ENCODE assay signal across 8 mouse cellular contexts in the genomic region with DNA sequence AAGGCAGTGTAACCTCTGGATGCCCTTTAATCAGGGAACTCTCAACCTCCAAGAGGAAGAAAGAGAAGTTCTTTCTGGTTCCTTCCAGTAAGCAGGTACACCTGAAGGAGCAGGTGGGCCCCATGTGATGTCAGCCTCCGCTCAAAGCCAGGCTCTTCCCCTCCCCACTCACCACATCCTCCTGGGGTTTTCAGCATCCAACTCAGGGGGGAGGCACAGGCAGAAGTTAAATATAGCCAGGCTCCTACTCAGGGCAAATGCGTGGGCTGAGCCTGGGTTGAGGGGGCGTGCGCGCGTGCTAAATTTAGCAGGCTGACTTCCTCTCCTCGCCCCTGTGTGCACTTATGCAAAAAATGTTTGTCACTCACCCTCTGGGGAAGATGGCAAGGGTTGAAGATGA.
DNase-seq lines count a peak whose midpoint lies in the region; ATAC-seq and TF ChIP-seq lines count a peak whose summit lies in the region.

No protein-coding gene starts in this region.

- no peak for TF ChIP-seq POLR2A in kidney, adult 2 months (IDR thresholded peaks at IDR 0.05; ENCODE audit: low read depth, low read length)

- no peak overlapping the region for H3K4me2 ChIP-seq in kidney, embryonic 15.5 days

- intact Hi-C loops in gastrocnemius, postnatal 36 days (cut with DNase I): no loop called here

- H3K36me3 ChIP-seq in kidney, embryonic 15.5 days: no peaks in the 10 kb centered on the region
- no peaks in the 10 kb centered on the region for H3K36me3 ChIP-seq in kidney, adult 2 months (ENCODE audit: control insufficient read depth, insufficient read depth, low read length)
- no peaks in the 10 kb centered on the region for H3K36me3 ChIP-seq in limb, embryonic 10.5 days

- peaks cover 12% of the 10 kb centered on the region for H3K4me1 ChIP-seq in kidney, embryonic 15.5 days
- H3K4me1 ChIP-seq in kidney, adult 2 months (ENCODE audit: control insufficient read depth, insufficient read depth, low read length): no peaks in the 10 kb centered on the region; the same call in none of the 2 replicates
- H3K4me1 ChIP-seq in limb, embryonic 10.5 days: 0 out of 2 replicates have a peak, but pooled peaks cover 5% of the 10 kb centered on the region

- no peaks in the 10 kb centered on the region for H3K9me3 ChIP-seq in kidney, embryonic 15.5 days (replicated peaks)
- no peaks in the 10 kb centered on the region for H3K9me3 ChIP-seq in limb, embryonic 10.5 days (replicated peaks)

- 22% methylated on average over 7 of the region's 7 CpGs for WGBS in kidney, embryonic 15.5 days
- WGBS in kidney, adult 2 months: 43% methylated on average over 7 of the region's 7 CpGs
- WGBS in limb, embryonic 10.5 days: 80% methylated on average over 7 of the region's 7 CpGs

- DNase-seq in kidney, adult 2 months: no peak
- peak; percentile 83 to 89 for DNase-seq in thymus, adult 18-20 months
- DNase-seq in limb, embryonic 10.5 days (ENCODE audit: low spot score): no peak
- no peak for DNase-seq in cerebellum, postnatal 25 days
- no peak for DNase-seq in gastrocnemius, postnatal 36 days

- no peak overlapping the region for H3K4me3 ChIP-seq in kidney, embryonic 15.5 days (replicated peaks)
- H3K4me3 ChIP-seq in kidney, adult 2 months (ENCODE audit: insufficient read depth, low read depth, low read length): no peak overlapping the region
- no peak overlapping the region for H3K4me3 ChIP-seq in limb, embryonic 10.5 days

- no peak overlapping the region for H3K9ac ChIP-seq in kidney, embryonic 15.5 days

- no peak overlapping the region for H3K27ac ChIP-seq in kidney, embryonic 15.5 days
- H3K27ac ChIP-seq in kidney, adult 2 months (ENCODE audit: insufficient read depth, low read depth, low read length): no peak overlapping the region
- H3K27ac ChIP-seq in limb, embryonic 10.5 days: no peak overlapping the region

- peak; percentile 15; the same call in 1 of the 2 replicates for ATAC-seq in kidney, embryonic 15.5 days (replicated peaks; ENCODE audit: low FRiP score)
- ATAC-seq in activated CD4-positive, CD25-positive, alpha-beta regulatory T cell, adult 4 months: peak; percentile 95
- peak; percentile 95 for ATAC-seq in inflammation-experienced regulatory T-cells, adult 6 months

- no peak for TF ChIP-seq CTCF in kidney, adult 2 months (conservative IDR thresholded peaks at IDR 0.05; ENCODE audit: insufficient read depth, insufficient read length, low read depth, low read length)

- H3K27me3 ChIP-seq in kidney, embryonic 15.5 days: no peaks in the 10 kb centered on the region
- H3K27me3 ChIP-seq in kidney, adult 2 months (replicated peaks; ENCODE audit: control insufficient read depth, insufficient read depth, low read length): no peaks in the 10 kb centered on the region
- no peaks in the 10 kb centered on the region for H3K27me3 ChIP-seq in limb, embryonic 10.5 days (ENCODE audit: low read depth, poor library complexity, severe bottlenecking)

Comparison
In these comparisons a context has a peak if more than half of its experiments do, and no peak if none do; other contexts are left out.
1. ATAC-seq: peak in every context shown above with its lines; median percentile 95 in activated CD4-positive, CD25-positive, alpha-beta regulatory T cell, adult 4 months; 95 in inflammation-experienced regulatory T-cells, adult 6 months; 15 in kidney, embryonic 15.5 days.
2. DNase-seq: peak in thymus, adult 18-20 months (2 of 2); none in kidney, adult 2 months (single experiment), limb, embryonic 10.5 days (single experiment), cerebellum, postnatal 25 days (0 of 2) and gastrocnemius, postnatal 36 days (0 of 2).